Mouse (Mus musculus) fibroblast of lung, adult 2 months (primary cell): ENCODE measurements around the gene Slc46a1.

Experiments
- DNase-seq: peaks from one replicate; pipeline ENCODE4 v3.0.0-alpha.2; 2011; ENCODE audit warnings: low read depth

The Slc46a1 gene

GRCm38 (mm10) chr11:78465568-78466180, at the start of gene Slc46a1:
Gene Slc46a1 (plus strand): TSS chr11:78465697.
- peak; percentile 69 for DNase-seq

- DNase-seq, result no peak
These were observed 48.6 kb upstream of the Slc46a1 start for GRCm38 (mm10) chr11:78416854-78417253.

DNA sequence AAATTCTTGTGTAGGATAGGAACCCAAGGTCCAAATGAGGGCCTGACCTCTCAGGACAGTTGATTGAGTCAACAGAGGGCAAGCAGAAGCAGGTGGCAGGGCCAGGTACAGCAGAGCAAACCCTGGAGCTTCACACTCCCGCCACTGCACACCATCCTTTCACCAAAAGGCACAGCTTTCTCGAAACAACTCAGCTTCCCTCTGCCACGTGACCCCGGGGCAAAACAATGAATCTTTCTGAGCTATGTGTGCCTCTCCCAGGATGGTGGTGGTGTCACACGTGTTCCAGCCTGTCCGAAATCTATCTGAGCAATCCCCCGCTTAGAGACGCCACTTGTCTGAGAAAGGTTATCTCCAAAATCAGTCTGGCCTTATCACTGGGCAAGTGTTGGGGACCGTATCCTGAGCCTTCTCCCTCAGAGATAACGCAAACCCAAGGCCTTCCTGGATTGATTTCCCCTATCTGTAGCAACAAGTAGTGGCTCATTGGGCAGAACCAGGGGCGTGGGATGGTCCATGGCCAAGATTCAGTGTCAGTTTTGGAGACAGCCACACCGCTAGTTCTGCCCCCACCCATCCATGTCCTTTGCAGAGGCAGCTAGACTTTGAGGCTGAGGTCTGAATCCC, 45.1 kb upstream of the Slc46a1 start:
- DNase-seq, result no peak

DNA sequence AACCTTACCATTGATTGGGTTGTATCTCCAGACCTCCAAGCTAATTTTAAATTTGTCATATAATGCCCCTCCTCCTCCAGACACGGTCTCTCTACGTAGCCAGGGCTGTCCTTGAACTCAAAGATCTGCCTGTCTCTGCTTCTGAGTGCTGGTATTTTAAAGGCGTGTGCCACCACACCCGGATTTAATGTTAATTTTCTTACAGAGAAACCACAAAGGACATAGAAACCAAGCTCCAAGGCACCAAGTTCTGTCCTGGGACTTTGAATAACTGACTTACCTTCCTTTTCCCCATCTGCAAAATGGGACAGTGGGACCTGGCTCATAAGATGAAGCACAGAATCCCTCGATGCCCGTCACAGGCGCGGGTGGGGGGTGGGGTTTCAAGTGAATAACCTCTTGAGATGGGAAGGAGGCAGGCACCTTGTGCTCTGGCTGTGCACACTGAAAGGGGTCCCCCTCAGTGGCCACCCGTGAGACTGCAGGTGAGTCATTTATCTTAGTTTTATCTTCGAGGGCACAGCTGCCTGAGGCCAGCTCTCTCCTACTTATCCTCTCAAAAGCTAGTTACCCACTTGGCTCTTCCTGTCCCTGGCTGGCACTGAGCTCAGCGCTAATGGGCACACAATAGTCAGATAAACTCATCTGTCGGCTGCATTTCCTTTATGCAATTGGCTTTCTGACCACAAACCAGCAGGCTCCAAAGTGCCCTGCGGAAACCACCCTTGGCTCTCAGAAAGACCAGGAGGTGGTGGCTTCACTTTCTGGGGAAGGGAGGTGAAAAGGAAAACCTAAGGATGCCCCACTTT, 44.1 kb upstream of the Slc46a1 start:
- DNase-seq, result no peak

- no peak for DNase-seq
These were observed 43.3 kb upstream of the Slc46a1 start, which contains the start of gene Slc13a2 for GRCm38 (mm10) chr11:78422055-78422819. Gene Slc13a2 (minus strand): TSS chr11:78422217.

GRCm38 (mm10) chr11:78424352-78424751, 41.1 kb upstream of the Slc46a1 start:
- DNase-seq, result peak; percentile 81

GRCm38 (mm10) chr11:78425572-78425971, 39.9 kb upstream of the Slc46a1 start:
- DNase-seq, result no peak

GRCm38 (mm10) chr11:78427655-78428054, 37.8 kb upstream of the Slc46a1 start:
- DNase-seq, result no peak

DNA sequence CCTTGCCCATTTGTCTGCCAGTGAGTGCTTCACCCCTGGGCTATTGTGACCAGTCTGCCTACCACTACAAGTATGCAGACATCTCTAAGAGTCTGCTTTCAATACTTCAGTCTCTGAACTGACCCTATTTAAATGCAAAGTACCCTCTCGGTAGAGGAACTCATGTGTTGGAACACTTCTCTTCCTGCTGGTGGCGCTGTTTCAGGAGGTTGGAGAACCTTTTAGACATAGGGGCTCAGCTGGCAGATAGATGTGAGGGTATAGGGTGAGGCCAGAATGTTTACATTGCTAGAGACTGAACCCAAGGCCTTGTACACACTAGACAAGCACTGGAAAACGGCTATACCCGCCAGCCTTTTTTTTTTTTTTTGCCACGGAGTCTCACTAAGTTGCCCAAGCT, 37.2 kb upstream of the Slc46a1 start:
- DNase-seq, result no peak

GRCm38 (mm10) chr11:78430195-78430878, 35.2 kb upstream of the Slc46a1 start:
- DNase-seq, result no peak

- DNase-seq, result no peak
These were observed 34.3 kb upstream of the Slc46a1 start for GRCm38 (mm10) chr11:78431176-78431575.

GRCm38 (mm10) chr11:78434052-78434451, 31.4 kb upstream of the Slc46a1 start:
- DNase-seq, result no peak

DNA sequence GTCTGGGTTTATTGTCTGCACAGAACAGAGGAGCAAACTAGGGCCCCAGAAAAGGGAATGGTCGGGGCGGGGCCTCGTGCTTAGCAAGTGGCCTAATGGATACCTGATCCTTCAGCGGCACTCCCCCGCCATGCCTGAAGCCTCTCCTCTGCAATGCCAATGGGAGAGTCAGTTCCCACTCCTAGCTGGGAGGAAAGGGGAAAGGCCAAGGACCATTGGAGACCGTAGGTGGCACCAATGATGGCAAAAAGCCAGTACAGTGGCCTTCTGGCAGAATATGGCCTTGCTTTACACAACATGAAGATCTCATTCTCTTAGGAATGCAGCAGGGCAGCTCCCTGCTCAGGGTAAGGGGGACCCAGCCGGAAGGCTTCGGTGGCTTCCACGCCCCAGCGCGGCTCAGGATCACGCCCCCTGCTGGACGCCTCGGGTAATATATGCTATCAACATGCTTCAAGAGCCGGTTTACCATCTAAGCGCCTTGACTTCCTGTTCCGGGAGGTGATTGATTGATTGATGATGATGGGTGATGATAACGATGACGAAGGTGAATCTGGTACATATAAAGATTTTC, 29.6 kb upstream of the Slc46a1 start:
- no peak for DNase-seq

DNA sequence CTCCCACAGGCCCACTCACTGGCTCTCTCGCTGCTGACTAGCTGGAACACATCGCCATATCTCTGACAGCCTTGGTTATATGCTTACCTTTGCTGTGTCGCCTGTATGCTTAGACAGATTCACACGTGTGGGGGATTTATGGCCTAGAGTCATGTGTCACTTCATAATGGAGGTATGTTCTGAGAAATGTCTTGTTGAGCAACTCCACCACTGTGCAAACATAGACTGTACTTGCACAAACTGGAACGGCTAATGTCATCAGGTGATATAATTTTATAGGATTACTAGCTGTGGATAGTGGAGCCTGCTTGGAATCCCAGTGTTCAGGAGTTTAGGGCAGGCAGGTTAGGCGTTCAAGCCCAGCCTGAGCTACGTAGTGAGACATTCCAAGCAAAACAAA, 28.3 kb upstream of the Slc46a1 start:
- no peak for DNase-seq

DNA sequence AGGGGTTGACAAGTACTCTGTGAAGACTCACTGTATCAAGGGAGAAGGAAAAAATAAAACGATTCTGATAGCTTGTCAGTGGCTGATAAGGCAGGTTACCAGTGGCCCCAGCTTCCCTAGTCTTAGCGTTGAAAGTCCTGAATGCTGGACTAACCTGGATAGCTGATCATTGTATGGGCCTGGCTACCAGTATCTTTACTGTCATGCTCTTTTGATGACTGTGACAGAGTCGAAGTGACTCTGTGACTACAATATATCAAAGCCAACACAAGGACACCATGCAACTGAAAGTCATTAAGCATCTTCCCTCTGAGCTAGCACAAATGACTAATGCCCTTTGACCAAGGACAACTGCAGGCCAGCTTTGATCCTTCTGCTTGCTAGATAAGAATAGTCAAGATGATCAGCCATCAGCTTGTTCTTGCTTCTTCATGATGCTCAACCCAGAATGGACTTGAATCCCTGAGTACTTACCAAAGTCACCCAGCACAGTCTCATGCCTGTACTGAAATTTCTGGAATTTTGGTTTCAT, 27.0 kb upstream of the Slc46a1 start:
- DNase-seq, result no peak

DNA sequence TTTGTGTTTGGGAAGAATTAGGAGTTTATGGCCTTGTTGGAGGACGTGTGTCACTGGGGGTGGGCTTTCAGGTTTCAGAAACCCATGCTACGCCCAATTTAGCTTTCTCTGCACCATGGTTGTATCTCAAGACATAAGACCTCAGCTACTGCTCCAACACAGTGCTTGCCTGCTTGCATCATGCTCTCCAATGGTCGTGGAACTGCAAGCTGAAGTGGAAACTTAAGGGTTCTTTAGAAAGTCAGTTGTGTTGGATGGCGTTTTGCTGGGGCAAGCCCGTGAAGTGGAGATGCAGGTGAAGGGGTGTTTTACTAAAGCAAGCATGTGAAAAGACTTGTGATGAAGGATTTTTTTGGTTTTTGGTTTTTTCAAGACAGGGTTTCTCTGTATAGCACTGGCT, 22.4 kb upstream of the Slc46a1 start:
- no peak for DNase-seq

- DNase-seq, result no peak
These were observed 18.3 kb upstream of the Slc46a1 start for GRCm38 (mm10) chr11:78447168-78447567.

GRCm38 (mm10) chr11:78448242-78448641, 17.3 kb upstream of the Slc46a1 start:
- no peak for DNase-seq

DNA sequence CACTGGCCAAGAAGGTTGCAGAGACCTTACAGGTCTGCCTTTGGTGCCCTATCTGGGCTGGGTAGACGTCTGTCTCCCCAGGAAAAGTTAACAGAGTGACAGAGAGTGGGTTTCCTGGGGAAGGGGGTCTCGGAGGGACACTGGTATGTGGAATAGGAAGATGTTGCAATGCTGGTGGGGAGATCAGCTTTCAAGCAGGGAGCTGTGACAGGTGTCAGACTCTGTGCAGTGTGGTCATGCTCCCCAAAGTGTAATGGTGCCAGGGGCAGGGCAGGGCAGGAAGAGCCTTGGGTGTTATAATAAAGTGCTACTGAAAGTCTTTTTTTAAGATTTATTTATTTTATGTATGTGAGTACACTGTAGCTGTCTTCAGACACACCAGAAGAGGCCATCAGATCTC, 15.2 kb upstream of the Slc46a1 start:
- no peak for DNase-seq

- DNase-seq, result peak; percentile 26
These were observed 11.8 kb upstream of the Slc46a1 start for GRCm38 (mm10) chr11:78453675-78454074.

DNA sequence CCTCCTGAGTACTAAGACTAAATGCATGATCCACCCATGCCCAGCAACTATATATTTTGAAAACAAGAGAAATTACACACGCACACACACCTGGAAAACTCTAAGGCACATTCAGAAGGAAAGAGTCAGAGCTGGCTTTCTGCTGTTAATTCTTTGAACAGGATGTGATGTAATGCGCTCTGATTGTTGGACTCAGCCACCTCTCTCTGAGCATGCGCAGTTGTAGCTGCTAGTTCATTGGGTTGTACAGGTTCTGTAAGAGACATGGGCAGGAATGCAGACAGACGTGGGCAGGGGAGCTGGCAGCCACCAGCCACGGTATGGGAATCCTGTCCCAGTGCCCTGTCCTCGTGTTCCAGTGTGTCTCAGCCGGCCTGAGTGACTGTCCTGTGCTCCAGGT, 11.2 kb upstream of the Slc46a1 start:
- DNase-seq, result no peak
